ENCODE assay signal across 11 mouse cellular contexts in genomic region chr10:68208670-68209065, GRCm38 (mm10).
DNase-seq lines count a peak whose midpoint lies in the region; ATAC-seq and TF ChIP-seq lines count a peak whose summit lies in the region.
"Had no signal": no experiment of that assay in that cellular context is flagged by ENCODE, and none has a peak within 500 bp of the region (broad histone marks: within the 10 kb centered on the region; RNA-seq: fewer than 3 reads in every experiment).

No protein-coding gene starts in this region.

- peaks cover 35% of the 10 kb centered on the region for H3K4me1 ChIP-seq in forebrain, embryonic 12.5 days
- H3K4me1 ChIP-seq in forebrain, embryonic 11.5 days (replicated peaks; ENCODE audit: control insufficient read depth, insufficient read depth, low read length), result peaks cover 3% of the 10 kb centered on the region; the same call in 1 of the 2 replicates
- peaks cover 24% of the 10 kb centered on the region for H3K4me1 ChIP-seq in lung, embryonic 16.5 days (replicated peaks; ENCODE audit: control insufficient read depth, insufficient read depth, low read length)
- peaks cover 4% of the 10 kb centered on the region for H3K4me1 ChIP-seq in lung, adult 2 months (ENCODE audit: control insufficient read depth, insufficient read depth, low read length)
- H3K4me1 ChIP-seq in forebrain, embryonic 15.5 days, result peaks cover 24% of the 10 kb centered on the region
- peaks cover 28% of the 10 kb centered on the region for H3K4me1 ChIP-seq in limb, embryonic 14.5 days (ENCODE audit: control insufficient read depth, insufficient read depth, low read length)
- H3K4me1 ChIP-seq: liver, embryonic 12.5 days had no signal

- H3K36me3 ChIP-seq in forebrain, embryonic 12.5 days (replicated peaks), result no peaks in the 10 kb centered on the region
- H3K36me3 ChIP-seq in forebrain, embryonic 11.5 days (ENCODE audit: control insufficient read depth, insufficient read depth, low read length), result no peaks in the 10 kb centered on the region
- H3K36me3 ChIP-seq in lung, embryonic 16.5 days (ENCODE audit: control insufficient read depth, insufficient read depth, low read length), result peaks cover 3% of the 10 kb centered on the region
- no peaks in the 10 kb centered on the region for H3K36me3 ChIP-seq in forebrain, embryonic 15.5 days
- H3K36me3 ChIP-seq in limb, embryonic 14.5 days (ENCODE audit: control insufficient read depth, insufficient read depth, low read length), result peaks cover under 1% of the 10 kb centered on the region; the same call in 1 of the 2 replicates
- H3K36me3 ChIP-seq: liver, embryonic 12.5 days had no signal

- no peak for TF ChIP-seq POLR2A in lung, adult 2 months (IDR thresholded peaks at IDR 0.05; ENCODE audit: borderline replicate concordance, extremely low read depth, low read depth, low read length)
- TF ChIP-seq POLR2A in limb, embryonic 14.5 days (IDR thresholded peaks at IDR 0.05; ENCODE audit: borderline replicate concordance, extremely low read depth, insufficient read depth, insufficient read length), result no peak

- no peaks in the 10 kb centered on the region for H3K9me3 ChIP-seq in forebrain, embryonic 12.5 days
- no peaks in the 10 kb centered on the region for H3K9me3 ChIP-seq in forebrain, embryonic 11.5 days (ENCODE audit: control insufficient read depth, low read length)
- H3K9me3 ChIP-seq in lung, embryonic 16.5 days (ENCODE audit: control insufficient read depth, low read length), result no peaks in the 10 kb centered on the region
- no peaks in the 10 kb centered on the region for H3K9me3 ChIP-seq in forebrain, embryonic 15.5 days
- no peaks in the 10 kb centered on the region for H3K9me3 ChIP-seq in limb, embryonic 14.5 days (ENCODE audit: control insufficient read depth, low read length)
- H3K9me3 ChIP-seq: liver, embryonic 12.5 days had no signal

- H3K27me3 ChIP-seq in forebrain, embryonic 12.5 days, result no peaks in the 10 kb centered on the region
- H3K27me3 ChIP-seq in forebrain, embryonic 11.5 days (ENCODE audit: control insufficient read depth, insufficient read depth, low read length), result no peaks in the 10 kb centered on the region
- H3K27me3 ChIP-seq in lung, embryonic 16.5 days (ENCODE audit: control insufficient read depth, insufficient read depth, low read depth, low read length), result no peaks in the 10 kb centered on the region
- H3K27me3 ChIP-seq in forebrain, embryonic 15.5 days, result no peaks in the 10 kb centered on the region
- H3K27me3 ChIP-seq in limb, embryonic 14.5 days (ENCODE audit: control insufficient read depth, insufficient read depth, low read length), result no peaks in the 10 kb centered on the region
- H3K27me3 ChIP-seq: liver, embryonic 12.5 days had no signal

- no peak overlapping the region for H3K9ac ChIP-seq in forebrain, embryonic 12.5 days
- no peak overlapping the region for H3K9ac ChIP-seq in forebrain, embryonic 11.5 days (ENCODE audit: low read length)
- no peak overlapping the region for H3K9ac ChIP-seq in lung, embryonic 16.5 days (ENCODE audit: low read length)
- no peak overlapping the region for H3K9ac ChIP-seq in forebrain, embryonic 15.5 days (replicated peaks)
- H3K9ac ChIP-seq in limb, embryonic 14.5 days (ENCODE audit: low read depth, low read length, severe bottlenecking), result no peak overlapping the region
- H3K9ac ChIP-seq: liver, embryonic 12.5 days had no signal

- TF ChIP-seq CTCF in lung, adult 2 months (IDR thresholded peaks at IDR 0.05; ENCODE audit: insufficient read depth, low read length), result no peak

- H3K4me2 ChIP-seq in forebrain, embryonic 12.5 days, result no peak overlapping the region
- no peak overlapping the region for H3K4me2 ChIP-seq in forebrain, embryonic 11.5 days (ENCODE audit: low read depth, low read length, severe bottlenecking)
- H3K4me2 ChIP-seq in lung, embryonic 16.5 days (ENCODE audit: low read depth, low read length), result peak overlapping the region; percentile 35; the same call in 1 of the 2 replicates
- H3K4me2 ChIP-seq in forebrain, embryonic 15.5 days (replicated peaks), result 0 out of 2 replicates have a peak overlapping the region, but pooled peaks have one; percentile 32
- H3K4me2 ChIP-seq in limb, embryonic 14.5 days (replicated peaks; ENCODE audit: low read depth, low read length, severe bottlenecking), result no peak overlapping the region; the same call in 1 of the 2 replicates
- H3K4me2 ChIP-seq: liver, embryonic 12.5 days had no signal

- no peak overlapping the region for H3K27ac ChIP-seq in forebrain, embryonic 12.5 days
- H3K27ac ChIP-seq in forebrain, embryonic 11.5 days (ENCODE audit: low read depth, low read length), result no peak overlapping the region
- H3K27ac ChIP-seq in lung, embryonic 16.5 days (ENCODE audit: low read length), result no peak overlapping the region; the same call in 1 of the 2 replicates
- H3K27ac ChIP-seq in forebrain, embryonic 15.5 days (replicated peaks), result no peak overlapping the region
- no peak overlapping the region for H3K27ac ChIP-seq in limb, embryonic 14.5 days (replicated peaks; ENCODE audit: low read depth, low read length)
- H3K27ac ChIP-seq: liver, embryonic 12.5 days had no signal

- 0 out of 2 replicates have a peak, but pooled peaks have one; percentile 30 for ATAC-seq in forebrain, embryonic 12.5 days (ENCODE audit: low FRiP score)
- ATAC-seq in forebrain, embryonic 11.5 days (replicated peaks; ENCODE audit: low FRiP score), result no peak
- no peak for ATAC-seq in lung, embryonic 16.5 days (ENCODE audit: low read depth)
- ATAC-seq in forebrain, embryonic 15.5 days (replicated peaks), result no peak
- peak; percentile 5; the same call in 1 of the 2 replicates for ATAC-seq in limb, embryonic 14.5 days (ENCODE audit: low FRiP score, low read depth)
- ATAC-seq in megakaryocyte progenitor cell, adult 5-6 weeks (replicated peaks; ENCODE audit: poor library complexity), result no peak
- ATAC-seq: inflammation-experienced regulatory T-cells, adult 6 months; liver, embryonic 12.5 days had no signal

- 65% methylated on average over 5 of the region's 5 CpGs for WGBS in forebrain, embryonic 12.5 days
- 71% methylated on average over 5 of the region's 5 CpGs for WGBS in forebrain, embryonic 11.5 days
- 38% methylated on average over 5 of the region's 5 CpGs for WGBS in lung, embryonic 16.5 days
- 37% methylated on average over 5 of the region's 5 CpGs for WGBS in lung, adult 2 months
- WGBS in forebrain, embryonic 15.5 days, result 45% methylated on average over 5 of the region's 5 CpGs
- 18% methylated on average over 5 of the region's 5 CpGs for WGBS in limb, embryonic 14.5 days

- H3K4me3 ChIP-seq in forebrain, embryonic 12.5 days (replicated peaks), result no peak overlapping the region
- H3K4me3 ChIP-seq in forebrain, embryonic 11.5 days (ENCODE audit: low read depth, low read length), result no peak overlapping the region
- H3K4me3 ChIP-seq in lung, embryonic 16.5 days (ENCODE audit: low read length), result no peak overlapping the region
- H3K4me3 ChIP-seq in lung, adult 2 months (replicated peaks; ENCODE audit: extremely low read depth, low read depth, low read length), result no peak overlapping the region
- H3K4me3 ChIP-seq in forebrain, embryonic 15.5 days, result no peak overlapping the region
- no peak overlapping the region for H3K4me3 ChIP-seq in limb, embryonic 14.5 days (replicated peaks; ENCODE audit: low read length)
- H3K4me3 ChIP-seq: liver, embryonic 12.5 days had no signal

- no peak for DNase-seq in forebrain, embryonic 11.5 days (ENCODE audit: low spot score)
- no peak for DNase-seq in lung, adult 2 months
- DNase-seq in limb, embryonic 14.5 days (ENCODE audit: low spot score), result no peak
- DNase-seq in urinary bladder, adult 18-20 months (ENCODE audit: low spot score in 2 of 2), result no peak
- DNase-seq: layer of hippocampus, postnatal 36 days had no signal

Comparison
In these comparisons a context has a peak if more than half of its experiments do, and no peak if none do; other contexts are left out.
1. ATAC-seq: peak in forebrain, embryonic 12.5 days (single experiment) and limb, embryonic 14.5 days (single experiment); none in forebrain, embryonic 11.5 days (single experiment), lung, embryonic 16.5 days (single experiment), forebrain, embryonic 15.5 days (single experiment) and megakaryocyte progenitor cell, adult 5-6 weeks (single experiment).
2. H3K4me2 ChIP-seq: peak in lung, embryonic 16.5 days (single experiment) and forebrain, embryonic 15.5 days (single experiment); none in forebrain, embryonic 12.5 days (single experiment), forebrain, embryonic 11.5 days (single experiment) and limb, embryonic 14.5 days (single experiment).